Mouse (Mus musculus): ENCODE results near the gene Tcf3. TPM values are rescaled to one million over a fixed set of nuclear protein-coding genes. Genes with fewer than 3 reads are reported as not detected.

Tcf3 gene
- total and polyA plus RNA-seq, 3 experiments, result 125 to 258 TPM; not detected in 1

DNA sequence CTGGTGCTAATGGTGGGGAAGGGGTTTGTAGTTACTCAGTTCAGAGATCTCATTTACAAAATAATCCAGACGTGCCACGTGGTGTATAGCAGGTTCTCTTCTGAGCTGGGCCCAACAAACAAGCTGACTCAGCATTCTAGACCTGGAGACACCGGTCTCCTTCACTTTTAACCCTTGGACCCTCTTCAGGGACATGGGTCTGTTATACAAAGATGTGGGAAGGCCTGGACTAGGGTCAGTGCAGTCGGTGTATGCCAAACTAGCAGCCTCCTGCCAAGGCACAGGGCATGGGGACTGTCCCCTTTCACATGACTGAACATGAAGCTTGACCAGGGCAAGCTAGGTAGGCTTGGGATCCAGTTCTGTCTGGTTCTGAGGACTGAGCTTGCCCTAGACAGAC is 26.9 kb upstream of the Tcf3 start:
- Histone ChIP-seq H3K27me3 (ENCODE audit: control insufficient read depth in 1 of 2, insufficient read depth in 2 of 2, low read length in 2 of 2) (peaks cover 10 to 11% of the 10 kb centered on the region in 2 experiments), H3K79me2 (ENCODE audit: control insufficient read depth, insufficient read depth, low read length, poor library complexity) (no peaks in the 10 kb centered on the region)
- TF ChIP-seq MAFK (IDR thresholded peaks at IDR 0.05; ENCODE audit: borderline replicate concordance, low read depth, low read length) (peak; percentile 66), SMC3 (IDR thresholded peaks at IDR 0.05; ENCODE audit: low read depth, low read length) (no peak)

DNA sequence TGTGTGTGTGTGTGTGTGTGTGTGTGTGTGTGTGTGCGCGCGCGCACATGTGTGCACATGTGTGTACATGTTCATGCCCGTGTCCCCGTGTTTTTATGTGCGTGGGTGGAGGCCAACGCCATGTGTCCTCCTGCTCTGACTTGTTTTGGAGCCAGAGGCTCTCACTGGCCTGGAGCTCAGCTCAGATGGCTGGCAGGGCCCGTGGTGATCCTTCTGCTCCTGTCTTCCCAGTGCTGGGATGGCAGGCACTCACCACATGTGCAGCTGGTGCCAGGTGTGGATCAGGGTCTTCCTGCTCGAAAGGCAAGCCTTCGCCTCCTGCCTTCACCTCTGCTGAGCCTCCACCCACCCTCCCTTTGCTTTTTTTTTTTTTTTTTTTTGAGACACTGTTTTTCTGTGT is 26.2 kb upstream of the Tcf3 start:
- Histone ChIP-seq H3K27me3 (ENCODE audit: control insufficient read depth in 1 of 2, insufficient read depth in 2 of 2, low read length in 2 of 2) (peaks cover 10 to 15% of the 10 kb centered on the region in 2 experiments), H3K36me3 (ENCODE audit: control insufficient read depth in 1 of 2, insufficient read depth in 2 of 2, low read length in 2 of 2) (no peaks in the 10 kb centered on the region), H3K4me3 (ENCODE audit: control insufficient read depth in 1 of 2, insufficient read depth in 1 of 2, low read depth in 2 of 2, low read length in 2 of 2) (no peak overlapping the region), H3K4me1 (ENCODE audit: control insufficient read depth in 1 of 2, insufficient read depth in 2 of 2, low read length in 2 of 2) (no peaks in the 10 kb centered on the region), H3K27ac (ENCODE audit: control insufficient read depth, low read depth, low read length) (no peak overlapping the region), H3K9ac (ENCODE audit: control insufficient read depth, low read depth, low read length, poor library complexity, severe bottlenecking) (no peak overlapping the region), H3K9me3 (replicated peaks; ENCODE audit: insufficient read depth, low read length) (no peaks in the 10 kb centered on the region), H3K79me2 (ENCODE audit: control insufficient read depth, insufficient read depth, low read length, poor library complexity) (no peaks in the 10 kb centered on the region)
- no peak for TF ChIP-seq MEF2A (IDR thresholded peaks at IDR 0.05; ENCODE audit: extremely low read depth, insufficient replicate concordance, low read depth, low read length, poor library complexity, severe bottlenecking)
- TF ChIP-seq KAT2A (conservative IDR thresholded peaks at IDR 0.05; ENCODE audit: low read depth, low read length), result no peak
- TF ChIP-seq SIN3A (IDR thresholded peaks at IDR 0.05; ENCODE audit: low read length), result no peak
- no peak for TF ChIP-seq TBP (IDR thresholded peaks at IDR 0.05; ENCODE audit: low read depth, low read length)
- TF ChIP-seq ETS1 (IDR thresholded peaks at IDR 0.05; ENCODE audit: low read depth, low read length), result no peak
- no peak for TF ChIP-seq POLR2AphosphoS5 (IDR thresholded peaks at IDR 0.05; ENCODE audit: borderline replicate concordance, low read depth, low read length)
- TF ChIP-seq HCFC1 (IDR thresholded peaks at IDR 0.05; ENCODE audit: low read depth, low read length), result no peak
- no peak for TF ChIP-seq CTCF (IDR thresholded peaks at IDR 0.05 in 2 of 3, conservative IDR thresholded peaks at IDR 0.05 in 1 of 3; ENCODE audit: control insufficient read depth in 1 of 3, insufficient read depth in 1 of 3, low read depth in 2 of 3, low read length in 3 of 3, poor library complexity in 1 of 3, severe bottlenecking in 1 of 3)
- no peak for TF ChIP-seq MAX (IDR thresholded peaks at IDR 0.05; ENCODE audit: low read length)
- TF ChIP-seq POLR2A (IDR thresholded peaks at IDR 0.05; ENCODE audit: control insufficient read depth in 1 of 2, insufficient read depth in 1 of 2, low read depth in 1 of 2, low read length in 2 of 2, poor library complexity in 1 of 2), result no peak
- TF ChIP-seq ZNF384 (IDR thresholded peaks at IDR 0.05; ENCODE audit: low read depth, low read length), result no peak
- no peak for TF ChIP-seq TCF12 (IDR thresholded peaks at IDR 0.05; ENCODE audit: low read depth, low read length)
- no peak for TF ChIP-seq POLR2AphosphoS2 (IDR thresholded peaks at IDR 0.05; ENCODE audit: low read length)
- no peak for TF ChIP-seq CHD2 (IDR thresholded peaks at IDR 0.05; ENCODE audit: low read length)
- TF ChIP-seq EP300 (IDR thresholded peaks at IDR 0.05; ENCODE audit: low read depth in 1 of 2, low read length in 2 of 2), result no peak
- no peak for DNase-seq (ENCODE audit: low read depth, low spot score)

More for the DNA sequence above, 26.9 kb upstream of the Tcf3 start:
- DNase-seq (ENCODE audit: low read depth, low spot score), result no peak
- no peak overlapping the region for H3K27ac ChIP-seq (ENCODE audit: control insufficient read depth, low read depth, low read length)
- no peak overlapping the region for H3K4me3 ChIP-seq (ENCODE audit: control insufficient read depth in 1 of 2, insufficient read depth in 1 of 2, low read depth in 2 of 2, low read length in 2 of 2)
- H3K4me1 ChIP-seq (ENCODE audit: control insufficient read depth in 1 of 2, insufficient read depth in 2 of 2, low read length in 2 of 2), result no peaks in the 10 kb centered on the region
- H3K36me3 ChIP-seq (ENCODE audit: control insufficient read depth in 1 of 2, insufficient read depth in 2 of 2, low read length in 2 of 2), result no peaks in the 10 kb centered on the region
- H3K9me3 ChIP-seq (replicated peaks; ENCODE audit: insufficient read depth, low read length), result no peaks in the 10 kb centered on the region
- H3K9ac ChIP-seq (ENCODE audit: control insufficient read depth, low read depth, low read length, poor library complexity, severe bottlenecking), result no peak overlapping the region
